Mouse (Mus musculus) spleen, embryonic (tissue): ENCODE data around the gene Gm20388.

Experiments
- CTCF ChIA-PET: fragments of 350-600 bp; sonication (Branson Sonifier 250); formaldehyde crosslinking; loops from one replicate; lab custom pipeline; 2022; lab: Charles Lee

Gm20388 gene

DNA sequence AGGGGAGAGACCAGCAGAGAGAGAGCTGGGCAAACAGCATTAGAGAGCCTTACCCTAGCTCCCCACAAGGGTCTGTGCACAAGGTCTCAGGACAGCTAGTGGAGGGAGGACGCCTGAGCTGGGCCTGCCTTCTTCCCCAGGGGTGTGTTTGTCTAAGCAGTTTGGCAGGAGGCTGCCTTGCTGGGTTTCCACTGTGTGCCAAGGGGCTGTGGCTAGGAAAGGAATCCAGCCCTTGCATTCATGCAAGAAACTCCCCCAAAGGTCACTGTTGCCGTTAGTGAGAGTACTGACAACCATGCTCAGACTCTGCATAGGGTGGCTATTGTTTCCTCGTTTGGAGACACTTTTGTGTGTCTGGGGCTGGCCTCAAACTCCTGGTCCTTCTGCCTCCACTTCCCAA, 1055.9 kb downstream of the Gm20388 start:
- CTCF ChIA-PET = no interaction called here

DNA sequence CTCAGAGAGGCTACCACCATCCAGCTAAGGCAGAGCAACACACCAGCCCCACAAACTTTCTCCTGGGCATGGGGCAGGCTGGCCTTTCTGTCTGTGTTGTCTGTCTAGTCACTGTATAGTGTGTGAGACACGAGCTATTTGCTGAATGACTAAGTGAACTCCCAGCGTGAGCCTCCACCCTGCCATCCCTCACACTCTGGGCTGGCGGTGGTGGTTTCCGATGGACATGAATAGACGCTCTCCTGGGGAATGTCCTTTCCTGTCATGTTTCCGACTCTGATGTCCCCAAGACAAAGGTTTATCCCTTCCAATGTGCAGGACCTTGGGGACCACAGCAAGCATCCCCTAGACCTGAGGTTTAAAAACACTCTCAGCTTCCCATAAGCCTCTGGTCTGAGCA, 1057.7 kb downstream of the Gm20388 start:
- CTCF ChIA-PET = no interaction called here

GRCm38 (mm10) chr8:120970346-120970745, 1059.7 kb downstream of the Gm20388 start:
- CTCF ChIA-PET = no interaction called here

- CTCF ChIA-PET = no interaction called here
Observed at GRCm38 (mm10) chr8:120971691-120972469, 1061.2 kb downstream of the Gm20388 start.

DNA sequence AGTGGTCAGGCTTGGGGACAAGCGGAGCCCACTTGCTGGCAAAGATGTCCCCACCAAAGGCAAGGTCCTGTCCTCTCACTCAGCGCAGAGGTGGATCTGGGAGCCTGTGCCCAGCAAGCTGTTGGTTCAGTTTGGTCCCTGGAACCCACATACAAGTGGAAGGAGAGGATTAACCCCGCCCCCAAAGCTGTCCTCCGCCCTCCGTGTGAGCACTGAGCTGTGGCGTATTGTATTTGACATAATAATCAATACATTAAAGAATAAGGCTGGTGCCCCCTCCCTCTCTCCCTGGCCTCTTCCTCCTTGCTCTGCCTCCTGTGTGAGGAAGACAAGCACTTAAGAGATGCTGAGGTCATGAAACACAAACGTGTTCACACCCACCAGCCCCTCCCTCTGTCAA, 1062.4 kb downstream of the Gm20388 start:
- CTCF ChIA-PET = no interaction called here

GRCm38 (mm10) chr8:120977131-120977530, 1066.5 kb downstream of the Gm20388 start:
- CTCF ChIA-PET = no interaction called here

DNA sequence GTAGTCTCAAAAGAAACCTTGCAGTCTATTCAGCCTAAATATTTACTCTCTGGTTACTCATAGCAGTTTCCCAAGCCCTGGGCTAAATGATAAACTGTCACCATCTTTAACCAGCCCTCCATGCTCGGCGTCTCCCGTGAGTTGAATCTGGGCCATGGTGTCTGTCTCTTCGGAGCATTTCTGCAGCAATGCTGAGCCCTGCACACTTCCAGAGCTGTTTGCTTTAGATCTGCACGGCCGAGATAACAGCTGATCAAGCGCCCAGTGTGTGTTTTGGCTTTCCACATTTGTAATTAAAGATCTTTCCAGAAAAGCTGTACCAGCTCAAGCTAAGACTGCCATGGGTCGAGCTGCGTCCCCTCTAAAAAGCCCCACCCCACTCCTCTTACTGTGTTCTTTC, 1068.6 kb downstream of the Gm20388 start:
- CTCF ChIA-PET = no interaction called here

- CTCF ChIA-PET = no interaction called here
Observed at GRCm38 (mm10) chr8:120980948-120981347, 1070.3 kb downstream of the Gm20388 start.

DNA sequence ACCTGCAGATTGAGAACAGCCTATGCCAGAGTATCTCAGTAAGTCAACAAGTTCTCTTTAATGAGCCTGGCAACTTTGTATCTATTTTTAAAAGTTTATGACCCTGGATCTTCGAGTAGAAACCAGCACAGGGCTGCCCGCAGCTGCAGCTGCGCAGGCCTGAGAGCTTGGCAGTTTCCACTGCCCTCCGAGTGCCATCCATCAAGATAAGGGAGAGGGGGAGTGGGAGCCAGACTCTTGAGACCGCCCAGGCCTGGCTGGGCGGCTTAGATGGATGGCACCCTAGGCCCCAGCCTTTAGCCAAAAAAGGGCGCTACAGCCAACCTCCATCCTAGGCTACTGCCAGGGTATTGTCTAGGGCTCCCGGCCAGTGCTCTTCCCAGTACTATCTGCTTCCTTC, 1074.2 kb downstream of the Gm20388 start:
- CTCF ChIA-PET = no interaction called here

DNA sequence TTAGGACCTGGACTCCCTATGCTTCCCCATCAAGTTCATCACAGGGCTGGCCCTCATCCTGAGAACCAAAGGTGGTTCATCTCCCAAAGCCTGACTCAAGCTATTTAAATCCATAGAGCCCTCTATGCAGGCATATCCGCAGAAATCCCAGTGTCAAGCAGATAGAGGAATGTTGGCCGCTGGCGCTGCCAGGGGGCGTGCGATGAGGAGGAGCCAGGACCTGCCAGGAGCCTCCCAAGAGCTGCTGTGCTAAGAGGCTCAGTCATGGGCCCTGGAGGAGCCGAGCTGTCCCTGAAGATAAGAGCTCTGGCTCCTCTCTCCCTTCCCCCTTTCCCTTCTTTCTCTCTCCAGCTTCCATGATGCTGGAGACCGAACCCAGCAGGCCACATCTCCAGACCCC, 1075.4 kb downstream of the Gm20388 start:
- CTCF ChIA-PET = no interaction called here

GRCm38 (mm10) chr8:120993738-120994137, 1083.1 kb downstream of the Gm20388 start:
- CTCF ChIA-PET = no interaction called here

- CTCF ChIA-PET = no interaction called here
Observed at GRCm38 (mm10) chr8:120995424-120995823, 1084.8 kb downstream of the Gm20388 start.

- CTCF ChIA-PET = no interaction called here
Observed at GRCm38 (mm10) chr8:120996905-120997581, 1086.4 kb downstream of the Gm20388 start.

DNA sequence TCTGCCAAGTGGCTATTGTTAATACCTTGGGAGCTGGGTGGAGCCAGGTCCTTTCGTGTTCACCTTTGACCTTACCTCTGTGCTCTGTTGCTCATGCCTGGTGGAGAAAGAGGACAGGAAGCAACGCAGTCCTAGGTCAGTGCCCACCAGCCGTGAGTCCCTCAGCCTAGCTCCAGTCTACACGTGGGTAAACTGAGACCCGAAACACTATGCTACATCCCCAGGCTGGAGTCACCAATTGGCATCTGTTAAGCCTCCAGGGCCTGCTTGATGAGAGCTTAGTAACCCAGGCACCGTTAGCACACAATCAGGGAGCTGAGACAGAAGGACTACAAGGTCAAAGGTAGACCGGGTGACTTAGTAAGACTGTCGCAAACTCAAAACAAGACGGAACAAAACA, 1087.3 kb downstream of the Gm20388 start:
- CTCF ChIA-PET = no interaction called here

GRCm38 (mm10) chr8:120998966-120999365, 1088.3 kb downstream of the Gm20388 start:
- CTCF ChIA-PET = no interaction called here

- CTCF ChIA-PET = no interaction called here
Observed at GRCm38 (mm10) chr8:121001951-121002350, 1091.3 kb downstream of the Gm20388 start.

DNA sequence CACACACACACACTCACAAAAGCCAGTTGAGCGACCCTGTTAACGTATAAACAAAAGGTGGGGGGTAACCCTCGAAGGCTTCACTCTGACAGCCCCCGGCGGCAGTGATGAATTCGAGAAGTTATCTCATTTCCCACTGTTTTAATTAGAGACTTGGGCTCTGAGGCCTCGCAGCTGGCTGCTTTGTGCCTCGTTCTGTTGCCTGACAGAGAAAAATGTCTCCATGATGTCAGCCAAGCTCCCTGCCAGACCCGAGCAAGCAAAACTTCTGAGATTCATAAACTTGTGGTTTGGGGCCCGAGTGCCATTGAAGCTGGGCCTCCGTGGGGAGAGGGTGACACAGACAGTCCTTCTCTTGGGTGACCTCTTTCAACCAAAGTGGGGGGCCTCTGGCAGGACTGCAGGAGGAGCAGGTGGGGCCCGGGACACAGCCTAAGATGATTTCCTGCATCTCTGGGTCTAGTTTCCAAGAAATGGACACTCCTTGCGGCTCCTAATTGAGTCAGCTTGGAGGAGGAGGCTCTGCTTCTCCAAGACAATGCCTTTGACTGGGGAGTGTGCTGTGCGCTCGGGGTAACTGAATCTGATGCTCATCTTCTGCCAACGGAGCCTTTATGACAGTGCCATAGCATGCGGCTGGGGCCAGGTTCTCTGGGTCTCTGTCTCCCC, 1092.4 kb downstream of the Gm20388 start:
- CTCF ChIA-PET = no interaction called here

DNA sequence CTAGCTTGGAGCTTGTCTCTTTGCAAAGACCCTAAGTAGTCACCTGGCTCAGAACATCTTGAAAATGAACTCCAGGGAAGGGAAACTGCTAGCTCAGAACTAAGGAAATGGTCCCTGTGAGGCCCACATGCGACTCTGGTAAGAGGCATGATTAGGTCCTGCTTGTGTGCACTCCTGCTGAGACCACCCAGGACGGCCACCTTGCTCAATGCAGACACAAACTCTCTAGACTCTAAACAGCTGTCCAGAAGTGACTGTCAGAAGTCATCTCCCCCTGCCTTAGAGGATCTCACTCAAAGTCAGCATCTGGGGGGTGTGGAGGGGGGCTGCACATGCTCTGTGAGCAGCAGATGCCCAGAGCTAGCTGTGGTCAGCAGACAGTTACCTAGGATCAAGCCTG, 1093.0 kb downstream of the Gm20388 start:
- CTCF ChIA-PET = no interaction called here

DNA sequence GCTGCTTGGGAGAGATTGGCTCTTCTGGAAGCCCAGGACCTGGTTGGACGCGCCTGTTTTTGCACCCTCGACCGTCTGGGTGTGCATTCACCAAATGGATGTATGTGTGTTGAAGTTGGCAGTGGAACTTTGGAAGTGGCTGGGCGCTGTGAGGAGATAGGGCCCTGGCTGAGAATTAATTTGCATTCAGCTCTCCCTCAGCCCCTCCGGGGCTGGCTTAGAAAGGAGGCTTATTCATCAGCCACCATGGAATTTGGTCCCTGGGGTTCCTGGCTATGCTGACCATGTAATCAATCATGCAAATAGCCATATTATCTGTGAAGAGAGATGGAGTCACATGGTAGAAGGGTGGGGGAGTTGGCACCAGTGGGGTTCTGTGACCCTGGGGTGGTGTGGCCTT, 1102.7 kb downstream of the Gm20388 start:
- CTCF ChIA-PET = no interaction called here

GRCm38 (mm10) chr8:121016621-121017020, 1106.0 kb downstream of the Gm20388 start:
- CTCF ChIA-PET = no interaction called here

DNA sequence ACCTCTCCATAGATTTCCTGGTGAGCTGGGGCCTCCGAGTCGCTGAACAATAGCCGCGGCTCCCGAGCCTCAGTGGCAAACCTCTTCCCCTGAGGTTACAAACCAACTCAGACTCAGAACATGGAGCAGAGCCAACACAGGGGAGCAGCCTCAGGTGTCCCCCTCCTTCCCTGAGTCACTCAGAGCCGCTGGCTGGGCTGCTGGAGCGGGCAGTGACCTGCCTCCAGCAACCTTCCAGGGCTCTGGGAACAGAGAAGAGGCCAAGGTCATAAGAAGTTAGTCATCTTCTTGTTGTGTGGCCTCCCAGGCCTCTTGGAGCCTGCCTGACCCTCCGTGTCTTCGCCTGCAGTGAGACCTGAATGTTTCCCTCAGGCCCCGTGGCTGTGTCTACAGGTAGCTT, 1107.6 kb downstream of the Gm20388 start:
- CTCF ChIA-PET = no interaction called here

DNA sequence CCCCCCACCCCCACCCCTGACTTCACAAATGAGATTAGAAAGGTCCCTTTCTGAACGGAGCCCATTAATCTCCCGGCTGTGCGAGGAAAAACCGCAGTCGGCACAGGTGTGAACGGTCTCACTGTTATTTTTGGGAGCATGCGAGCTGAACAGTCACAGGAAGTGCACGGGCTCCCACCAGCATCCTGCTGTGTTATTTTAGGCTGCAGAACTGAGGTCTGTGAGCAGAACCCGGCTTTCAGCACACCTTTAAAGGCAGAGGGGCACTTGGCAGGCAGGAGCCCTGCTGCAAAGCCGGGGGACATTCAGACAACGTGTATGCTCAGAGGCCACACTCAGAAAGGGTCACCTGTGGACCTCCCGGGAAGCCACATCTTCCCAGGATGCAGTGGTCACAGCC, 1110.8 kb downstream of the Gm20388 start:
- CTCF ChIA-PET = no interaction called here

DNA sequence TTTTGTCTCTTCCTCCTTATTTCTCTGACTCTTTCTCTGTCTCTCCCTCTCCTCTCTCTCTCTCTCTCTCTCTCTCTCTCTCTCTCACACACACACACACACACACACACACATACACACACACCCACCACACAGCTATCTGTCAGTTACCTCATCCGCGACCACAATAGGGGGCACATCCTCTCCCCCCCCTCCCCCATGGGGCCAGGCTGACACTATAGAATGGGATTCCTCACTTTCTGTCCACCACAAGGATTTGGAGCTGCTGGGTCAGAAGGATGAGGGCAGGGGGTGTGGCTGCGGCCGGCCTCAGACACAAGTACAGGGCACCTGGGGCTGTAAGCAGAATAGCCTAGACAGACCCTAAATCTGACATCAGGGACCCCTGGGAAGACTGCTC, 1112.4 kb downstream of the Gm20388 start:
- CTCF ChIA-PET = no interaction called here
